ENCODE assay signal across 8 mouse cellular contexts in the genomic region with DNA sequence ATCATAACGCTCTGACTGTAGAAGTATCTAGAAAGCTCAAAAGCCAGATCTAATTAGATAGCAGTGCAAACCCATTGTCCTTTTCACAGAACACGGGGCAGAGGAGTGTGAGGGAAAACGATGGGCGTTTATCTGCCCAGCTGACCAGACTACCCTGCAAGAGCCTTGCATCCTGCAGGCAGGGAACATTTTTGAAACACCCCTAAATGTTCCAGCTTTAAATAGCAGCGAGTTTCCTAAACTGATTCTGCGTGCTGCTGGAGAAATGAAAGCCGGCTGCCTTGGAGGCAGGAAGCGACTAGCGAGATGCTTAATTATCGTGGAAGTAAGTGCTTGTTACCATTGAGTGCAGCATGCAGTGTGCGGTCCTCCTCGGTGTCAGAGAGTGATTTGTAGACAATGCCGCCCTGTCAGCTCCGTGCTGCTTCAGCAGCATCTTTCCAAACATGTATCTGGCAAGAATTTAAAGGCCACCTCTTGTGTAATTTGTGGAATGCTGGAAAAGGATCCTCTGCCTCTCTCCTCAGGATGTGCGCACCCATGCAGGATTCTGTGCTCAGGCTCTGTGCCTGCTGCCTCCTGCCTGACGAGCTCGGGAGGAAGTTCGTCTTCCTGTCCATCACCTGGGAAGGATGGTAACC.
DNase-seq lines count a peak whose midpoint lies in the region; ATAC-seq lines count a peak whose summit lies in the region.

No protein-coding gene starts in this region.

- H3K4me1 ChIP-seq in forebrain, embryonic 12.5 days: peaks cover 29% of the 10 kb centered on the region
- H3K4me1 ChIP-seq in hindbrain, embryonic 10.5 days (replicated peaks): peaks cover 23% of the 10 kb centered on the region
- H3K4me1 ChIP-seq in midbrain, embryonic 12.5 days: peaks cover 27% of the 10 kb centered on the region

- H3K9ac ChIP-seq in forebrain, embryonic 12.5 days: no peak overlapping the region
- no peak overlapping the region; the same call in 1 of the 2 replicates for H3K9ac ChIP-seq in midbrain, embryonic 12.5 days (replicated peaks)

- peak; percentile 68 for ATAC-seq in cerebellum, adult (ENCODE audit: insufficient number of reproducible peaks, low FRiP score, low TSS enrichment)
- ATAC-seq in forebrain, embryonic 12.5 days (ENCODE audit: low FRiP score): peak; percentile 67
- ATAC-seq in midbrain, embryonic 12.5 days (ENCODE audit: low FRiP score, low read depth): no peak

- 14% methylated on average over 18 of the region's 18 CpGs for WGBS in forebrain, embryonic 12.5 days
- 37% methylated on average over 18 of the region's 18 CpGs for WGBS in hindbrain, embryonic 10.5 days
- 42% methylated on average over 18 of the region's 18 CpGs for WGBS in midbrain, embryonic 12.5 days

- H3K4me2 ChIP-seq in forebrain, embryonic 12.5 days: peak overlapping the region; percentile 51
- peak overlapping the region; percentile 38 for H3K4me2 ChIP-seq in midbrain, embryonic 12.5 days (replicated peaks)

- H3K4me3 ChIP-seq in forebrain, embryonic 12.5 days (replicated peaks): peak overlapping the region; percentile 22
- peak overlapping the region; percentile 28; the same call in 1 of the 2 replicates for H3K4me3 ChIP-seq in hindbrain, embryonic 10.5 days
- H3K4me3 ChIP-seq in midbrain, embryonic 12.5 days: peak overlapping the region; percentile 18; the same call in 1 of the 2 replicates

- no peaks in the 10 kb centered on the region for H3K27me3 ChIP-seq in forebrain, embryonic 12.5 days
- H3K27me3 ChIP-seq in hindbrain, embryonic 10.5 days (ENCODE audit: insufficient read depth, poor library complexity, severe bottlenecking): no peaks in the 10 kb centered on the region
- H3K27me3 ChIP-seq in midbrain, embryonic 12.5 days: no peaks in the 10 kb centered on the region

- DNase-seq in cerebellum, postnatal 4 days (ENCODE audit: low spot score in 2 of 2): no peak
- no peak for DNase-seq in hindbrain, embryonic 10.5 days (ENCODE audit: low spot score)
- DNase-seq in left cerebral cortex, adult 8-10 months (ENCODE audit: low spot score in 2 of 2): peak; percentile 57 to 58
- no peak for DNase-seq in spleen, postnatal 36 days (ENCODE audit: low spot score in 2 of 2)
- no peak for DNase-seq in urinary bladder, postnatal 14 days (ENCODE audit: low spot score)

- no peaks in the 10 kb centered on the region for H3K9me3 ChIP-seq in forebrain, embryonic 12.5 days
- no peaks in the 10 kb centered on the region for H3K9me3 ChIP-seq in hindbrain, embryonic 10.5 days
- no peaks in the 10 kb centered on the region for H3K9me3 ChIP-seq in midbrain, embryonic 12.5 days

- peak overlapping the region; percentile 61; the same call in 1 of the 2 replicates for H3K27ac ChIP-seq in forebrain, embryonic 12.5 days
- peak overlapping the region; percentile 59 for H3K27ac ChIP-seq in hindbrain, embryonic 10.5 days
- H3K27ac ChIP-seq in midbrain, embryonic 12.5 days (replicated peaks): no peak overlapping the region

- H3K36me3 ChIP-seq in forebrain, embryonic 12.5 days (replicated peaks): peaks cover 13% of the 10 kb centered on the region; the same call in 1 of the 2 replicates
- H3K36me3 ChIP-seq in hindbrain, embryonic 10.5 days: peaks cover 25% of the 10 kb centered on the region
- peaks cover 13% of the 10 kb centered on the region for H3K36me3 ChIP-seq in midbrain, embryonic 12.5 days

Comparison
In these comparisons a context has a peak if more than half of its experiments do, and no peak if none do; other contexts are left out.
1. DNase-seq: peak in left cerebral cortex, adult 8-10 months (2 of 2); none in cerebellum, postnatal 4 days (0 of 2), hindbrain, embryonic 10.5 days (single experiment), spleen, postnatal 36 days (0 of 2) and urinary bladder, postnatal 14 days (single experiment).
2. Peak in every context shown above with its lines, with median percentiles within 50 percentile points of each other: H3K4me3 ChIP-seq.